Mouse (Mus musculus) forebrain, embryonic 11.5 days (tissue): ENCODE measurements at regions not wholly inside any gene's neighbourhood (a gene's known extent, or its start where the extent isn't known, plus 50 kb on each side); places are given as distances from the start of the nearest gene placed in this dataset.

Experiments
- ATAC-seq: fragments of 200-750 bp; cut with Nextera tagmentation; replicated peaks from 2 replicates; pipeline ENCODE4 v1.8.0; 2017; ENCODE audit warnings: moderate TSS enrichment; ENCODE audit not compliant: low FRiP score
- DNase-seq: peaks from one replicate; pipeline ENCODE4 v3.0.0-alpha.2; 2017; ENCODE audit warnings: low spot score
- H3K27ac ChIP-seq: fragments of 300-500 bp; sonication (generic); 2 replicates; pipeline ENCODE4 v1.5.1; 2014; ENCODE audit warnings: low read depth, low read length
- H3K27me3 ChIP-seq: fragments of 300-500 bp; sonication (generic); 2 replicates; pipeline ENCODE4 v1.6.1; 2014; ENCODE audit warnings: mild to moderate bottlenecking, low read length, mixed read lengths; ENCODE audit not compliant: control insufficient read depth, insufficient read depth
- H3K36me3 ChIP-seq: fragments of 300-500 bp; sonication (generic); 2 replicates; pipeline ENCODE4 v1.6.1; 2014; ENCODE audit warnings: mild to moderate bottlenecking, low read length, moderate library complexity, mixed read lengths; ENCODE audit not compliant: control insufficient read depth, insufficient read depth
- H3K4me1 ChIP-seq: fragments of 300-500 bp; sonication (generic); replicated peaks from 2 replicates; pipeline ENCODE4 v1.6.1; 2014; ENCODE audit warnings: low read length, mixed read lengths; ENCODE audit not compliant: control insufficient read depth, insufficient read depth
- H3K4me2 ChIP-seq: fragments of 300-500 bp; sonication (generic); 2 replicates; pipeline ENCODE4 v1.6.1; 2014; ENCODE audit warnings: low read depth, mild to moderate bottlenecking, low read length, moderate library complexity, mixed read lengths; ENCODE audit not compliant: severe bottlenecking
- H3K4me3 ChIP-seq: fragments of 300-500 bp; sonication (generic); 2 replicates; pipeline ENCODE4 v1.5.1; 2014; ENCODE audit warnings: low read depth, low read length
- H3K9ac ChIP-seq: fragments of 300-500 bp; sonication (generic); 2 replicates; pipeline ENCODE4 v1.6.1; 2014; ENCODE audit warnings: low read length
- H3K9me3 ChIP-seq: fragments of 300-500 bp; sonication (generic); 2 replicates; pipeline ENCODE4 v1.6.1; 2016; ENCODE audit warnings: low read length, mixed read lengths; ENCODE audit not compliant: control insufficient read depth
- WGBS: fragments of 180-500 bp; shearing (Covaris S2); extraction: QIAGEN DNeasy Blood & Tissue Kit; methylation state at CpG from one replicate; pipeline ENCODE4 v1.1.7; 2014; 5-methylcytosine and 5-hydroxymethylcytosine counted together

DNA sequence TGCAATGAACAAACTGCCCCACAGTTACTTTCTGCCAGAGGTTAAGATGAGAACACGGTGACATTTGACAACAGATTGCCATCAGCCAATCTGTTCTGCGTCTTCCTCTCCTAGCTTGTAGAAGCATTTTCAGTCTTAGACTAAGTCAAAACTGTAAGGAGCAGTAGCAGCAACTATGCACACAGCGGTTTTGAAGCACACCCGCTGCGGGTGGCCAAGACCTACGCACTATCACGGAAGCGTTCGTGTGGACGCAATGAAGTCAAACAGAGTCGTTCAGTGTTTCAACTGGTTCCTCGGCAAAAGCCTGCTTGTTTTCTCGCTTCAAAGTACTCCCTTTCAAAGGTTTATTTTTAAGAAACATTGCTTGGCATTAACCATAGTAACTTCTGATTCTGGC, 212.9 kb upstream of the Akirin2 start:
- no peaks in the 10 kb centered on the region for H3K9me3 ChIP-seq
- no peak overlapping the region for H3K9ac ChIP-seq
- 91% methylated on average over 13 of the region's 13 CpGs for WGBS
- H3K4me1 ChIP-seq: no peaks in the 10 kb centered on the region
- H3K36me3 ChIP-seq: no peaks in the 10 kb centered on the region
- H3K4me2 ChIP-seq: no peak overlapping the region
- no peak overlapping the region for H3K27ac ChIP-seq
- no peak overlapping the region for H3K4me3 ChIP-seq
- ATAC-seq (no peak), DNase-seq (no peak)
- H3K27me3 ChIP-seq: no peaks in the 10 kb centered on the region

GRCm38 (mm10) chr4:34340057-34340456, 210.7 kb upstream of the Akirin2 start:
- H3K9me3 ChIP-seq: no peaks in the 10 kb centered on the region
- H3K9ac ChIP-seq: no peak overlapping the region
- no peak overlapping the region for H3K4me2 ChIP-seq
- H3K36me3 ChIP-seq: no peaks in the 10 kb centered on the region
- no peak overlapping the region for H3K27ac ChIP-seq
- no peak for ATAC-seq
- no peaks in the 10 kb centered on the region for H3K27me3 ChIP-seq
- H3K4me1 ChIP-seq: no peaks in the 10 kb centered on the region
- DNase-seq: no peak
- H3K4me3 ChIP-seq: no peak overlapping the region
- 91% methylated on average over 8 of the region's 8 CpGs for WGBS

DNA sequence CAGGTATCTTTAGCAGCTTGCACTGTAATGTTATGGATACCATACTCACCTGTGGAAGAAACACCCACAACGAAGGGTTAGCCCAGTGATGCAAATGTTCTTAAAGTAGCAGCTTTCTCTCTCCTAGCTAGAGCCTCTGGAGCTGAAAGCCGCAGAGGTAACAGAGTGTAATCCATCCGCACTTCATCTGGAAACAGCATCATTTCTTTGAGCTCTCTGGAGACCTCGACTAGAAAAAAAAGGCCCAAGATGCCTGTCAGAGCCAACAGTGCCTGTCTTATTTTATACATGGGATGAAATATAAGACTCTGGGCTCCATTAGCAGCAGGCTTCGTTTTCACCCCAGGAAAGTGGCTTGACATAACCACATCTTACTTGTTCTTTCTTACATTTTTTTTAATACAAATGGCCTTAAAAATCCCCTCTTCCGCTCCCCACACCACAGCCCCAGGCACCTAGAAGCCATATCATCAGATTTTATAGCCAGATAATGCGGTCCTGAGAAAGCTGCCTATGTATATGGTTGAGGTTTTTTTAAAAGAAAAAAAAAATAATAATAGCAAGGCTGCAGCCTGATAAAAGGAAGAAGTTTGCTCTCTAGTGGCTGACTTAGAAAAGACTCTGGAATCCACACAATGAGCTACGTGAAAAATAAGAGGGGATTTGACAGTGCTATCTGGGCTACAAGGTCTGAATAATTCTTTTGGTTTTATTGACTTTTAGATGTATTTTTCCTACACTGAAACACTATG, 179.3 kb upstream of the Akirin2 start:
- Histone ChIP-seq H3K36me3 (no peaks in the 10 kb centered on the region), H3K4me2 (no peak overlapping the region), H3K9ac (no peak overlapping the region), H3K27ac (no peak overlapping the region), H3K4me1 (no peaks in the 10 kb centered on the region), H3K4me3 (no peak overlapping the region), H3K27me3 (no peaks in the 10 kb centered on the region), H3K9me3 (no peaks in the 10 kb centered on the region)
- DNase-seq (no peak), ATAC-seq (no peak)
- WGBS: 75% methylated on average over 8 of the region's 8 CpGs

GRCm38 (mm10) chr4:34386338-34386967, 164.3 kb upstream of the Akirin2 start:
- H3K36me3 ChIP-seq: no peaks in the 10 kb centered on the region
- WGBS: 83% methylated on average over 5 of the region's 5 CpGs
- H3K27ac ChIP-seq: no peak overlapping the region

GRCm38 (mm10) chr4:34391499-34391898, 159.2 kb upstream of the Akirin2 start:
- no peaks in the 10 kb centered on the region for H3K4me1 ChIP-seq
- H3K4me2 ChIP-seq: no peak overlapping the region
- no peak for ATAC-seq
- H3K27me3 ChIP-seq: no peaks in the 10 kb centered on the region
- DNase-seq: no peak
- no peak overlapping the region for H3K27ac ChIP-seq
- no peaks in the 10 kb centered on the region for H3K36me3 ChIP-seq
- no peak overlapping the region for H3K4me3 ChIP-seq
- WGBS: 93% methylated on average over 5 of the region's 5 CpGs
- peaks cover 3% of the 10 kb centered on the region; the same call in 1 of the 2 replicates for H3K9me3 ChIP-seq
- H3K9ac ChIP-seq: no peak overlapping the region

More at GRCm38 (mm10) chr4:34386338-34386967, 164.3 kb upstream of the Akirin2 start:
- ATAC-seq (no peak), DNase-seq (no peak)
- Histone ChIP-seq H3K9me3 (peaks cover under 1% of the 10 kb centered on the region; the same call in 1 of the 2 replicates), H3K4me3 (no peak overlapping the region), H3K27me3 (no peaks in the 10 kb centered on the region), H3K9ac (no peak overlapping the region), H3K4me1 (no peaks in the 10 kb centered on the region), H3K4me2 (no peak overlapping the region)

- H3K4me1 ChIP-seq: no peaks in the 10 kb centered on the region
- H3K4me2 ChIP-seq: no peak overlapping the region
- no peak overlapping the region for H3K4me3 ChIP-seq
- H3K36me3 ChIP-seq: no peaks in the 10 kb centered on the region
- no peak overlapping the region for H3K9ac ChIP-seq
- no peak for ATAC-seq
- 74% methylated on average over 2 of the region's 2 CpGs for whole genome bisulfite sequencing
- H3K27ac ChIP-seq: no peak overlapping the region
- no peak for DNase-seq
- no peaks in the 10 kb centered on the region for H3K9me3 ChIP-seq
- no peaks in the 10 kb centered on the region for H3K27me3 ChIP-seq
These were observed 147.7 kb upstream of the Akirin2 start for GRCm38 (mm10) chr4:34403061-34403460.

DNA sequence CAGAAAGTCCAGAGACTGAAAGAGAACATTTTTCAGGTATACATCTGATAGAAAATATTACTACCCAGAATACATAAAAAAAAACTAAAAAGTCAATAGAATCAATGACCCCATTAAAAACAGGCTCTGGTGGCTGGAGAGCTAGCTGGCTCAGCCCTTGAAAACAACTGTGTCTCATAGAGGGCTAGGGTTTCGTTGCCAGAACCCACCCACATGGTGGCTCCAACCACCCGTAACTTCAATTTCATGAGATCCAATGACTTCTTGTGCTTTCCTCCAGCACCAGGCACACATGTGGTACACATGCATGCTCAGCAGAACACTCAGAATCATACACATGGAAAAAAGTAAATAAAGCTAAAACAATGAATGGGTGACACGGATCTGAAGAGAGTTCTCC, 143.6 kb upstream of the Akirin2 start:
- 90% methylated on average over 3 of the region's 3 CpGs for WGBS
- Histone ChIP-seq H3K9ac (no peak overlapping the region), H3K4me1 (no peaks in the 10 kb centered on the region), H3K4me2 (no peak overlapping the region), H3K9me3 (no peaks in the 10 kb centered on the region), H3K27ac (no peak overlapping the region), H3K36me3 (no peaks in the 10 kb centered on the region), H3K27me3 (no peaks in the 10 kb centered on the region), H3K4me3 (no peak overlapping the region)
- ATAC-seq (no peak), DNase-seq (no peak)

DNA sequence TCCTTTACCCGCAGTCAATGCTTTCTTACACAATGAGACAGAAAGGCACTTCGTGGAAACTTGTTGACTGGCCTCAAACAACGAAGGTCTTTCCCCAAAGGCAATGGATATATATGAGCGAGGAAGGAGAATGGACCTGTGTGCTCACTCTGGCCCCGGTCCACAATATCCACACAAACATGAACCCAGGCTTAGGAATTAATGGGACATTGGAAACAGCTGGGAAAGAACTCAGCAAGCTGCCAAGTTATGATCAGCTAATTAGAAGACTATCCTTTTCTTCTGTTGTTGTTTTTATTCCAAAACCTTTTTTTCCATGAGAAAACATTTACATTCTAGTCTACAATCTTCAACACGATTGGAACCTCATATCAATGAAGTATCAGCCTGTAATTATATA, 129.8 kb upstream of the Akirin2 start:
- ATAC-seq (no peak), DNase-seq (no peak)

More for the DNA sequence above, 129.8 kb upstream of the Akirin2 start:
- no peaks in the 10 kb centered on the region for H3K27me3 ChIP-seq
- no peak overlapping the region for H3K4me2 ChIP-seq
- H3K4me1 ChIP-seq: no peaks in the 10 kb centered on the region
- no peaks in the 10 kb centered on the region for H3K9me3 ChIP-seq
- no peak overlapping the region for H3K4me3 ChIP-seq
- H3K27ac ChIP-seq: no peak overlapping the region
- H3K9ac ChIP-seq: no peak overlapping the region
- H3K36me3 ChIP-seq: no peaks in the 10 kb centered on the region
- WGBS: 84% methylated on average over 6 of the region's 6 CpGs
